Mouse (Mus musculus): ENCODE results near the gene Runx3. TPM values are rescaled to one million over a fixed set of nuclear protein-coding genes. Genes with fewer than 3 reads are reported as not detected.

Runx3 gene
- 1 to 10 TPM in 1 of 2 experiments, under 1 TPM in 1; 0.72 to 2.4 TPM for total RNA-seq (2021)
- long read RNA-seq, experiment 1, partial matches to known transcripts = 0 of 2 reads
- long read RNA-seq, experiment 1, other reads (novel, unspliced or antisense) = 0 of 2 reads
- long read RNA-seq, experiment 2, partial matches to known transcripts = 0 of 1 reads
- long read RNA-seq, experiment 2, other reads (novel, unspliced or antisense) = 0 of 1 reads

DNA sequence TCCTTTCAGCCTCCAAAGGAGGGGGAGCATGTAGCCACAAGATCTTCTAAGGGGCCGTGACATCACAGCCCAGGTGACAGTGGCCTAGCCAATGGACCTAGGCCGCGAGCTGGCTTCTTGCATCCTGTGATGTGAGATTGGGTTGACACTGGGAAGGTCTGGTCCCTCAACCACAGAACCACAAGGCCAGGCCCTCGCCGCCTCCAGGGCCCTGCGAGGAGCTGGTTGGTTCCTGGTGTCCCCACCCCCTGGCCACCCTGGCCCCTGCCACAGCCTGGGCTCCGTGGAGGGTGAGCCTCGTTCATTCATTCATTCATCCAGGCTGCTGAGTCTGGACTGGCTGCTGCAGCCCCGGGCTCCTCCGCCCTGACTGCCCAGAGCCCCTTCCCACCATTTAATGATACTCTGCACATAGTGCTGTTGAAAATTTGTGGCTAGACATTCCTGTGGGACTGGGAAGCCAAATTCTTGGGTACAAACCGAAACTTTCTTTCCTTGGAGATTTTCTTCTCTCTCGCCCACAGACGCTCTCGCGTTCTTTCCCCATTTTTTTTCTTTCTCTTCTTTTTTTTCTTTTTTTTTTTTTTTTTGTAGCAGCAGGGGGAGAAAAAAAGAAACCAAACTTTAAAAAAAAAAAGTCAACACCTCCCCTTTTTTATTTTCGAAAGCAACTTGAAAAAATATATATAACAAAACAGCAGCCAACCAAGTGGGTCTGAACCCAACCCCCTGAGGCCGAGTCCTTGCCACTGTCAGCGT, at the start of gene Runx3:
Gene Runx3 (plus strand): TSS at position 311 of the 759 bp plus-strand sequence.
- intact Hi-C loops (cut with DNase I) = no loop called here
- DNase-seq = no peak

DNA sequence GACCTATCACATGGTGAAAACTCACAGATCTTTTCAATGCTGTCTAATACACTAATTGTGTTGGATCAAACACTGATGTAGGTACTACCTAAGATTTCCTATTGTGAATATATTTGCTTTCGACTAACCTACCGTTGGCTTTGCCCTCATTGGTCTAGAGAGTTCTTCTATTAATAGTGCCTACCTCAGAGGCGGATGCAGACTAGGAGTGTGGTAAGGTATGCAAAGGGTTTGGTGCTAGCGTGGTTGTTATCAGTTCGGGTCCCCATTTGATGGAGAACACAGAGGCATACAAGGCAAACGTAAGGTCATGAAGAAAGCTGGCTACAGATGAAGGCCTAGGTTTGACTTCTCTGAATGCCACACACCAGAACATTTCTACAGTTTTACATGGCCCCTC, 47.8 kb upstream of the Runx3 start:
- no peak for DNase-seq
- intact Hi-C loops (cut with DNase I) = no loop called here

- no peak for DNase-seq
- intact Hi-C loops (cut with DNase I) = no loop called here
Measured at GRCm38 (mm10) chr4:135073523-135073922, 46.9 kb upstream of the Runx3 start.

GRCm38 (mm10) chr4:135074646-135075045, 45.8 kb upstream of the Runx3 start:
- DNase-seq = no peak
- intact Hi-C loops (cut with DNase I) = no loop called here

DNA sequence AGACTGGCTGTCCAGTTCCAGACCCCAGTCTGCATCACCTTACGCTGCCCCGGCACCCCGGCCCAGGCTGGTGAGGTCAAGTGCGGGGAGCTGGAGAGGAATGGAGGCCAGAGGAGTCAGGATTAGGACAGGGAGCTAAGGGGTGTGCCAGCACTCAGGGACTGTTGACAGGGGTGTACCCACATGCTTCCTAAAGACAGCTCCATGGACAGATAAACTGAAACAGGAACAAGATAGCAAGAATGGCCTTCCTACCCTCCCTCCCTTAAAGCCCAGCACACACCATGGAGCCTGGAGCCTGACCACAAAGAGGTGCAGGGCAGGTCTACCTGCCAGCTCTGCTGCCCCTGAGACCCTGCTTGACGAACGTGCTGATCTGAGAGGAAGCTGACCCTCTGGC, 45.1 kb upstream of the Runx3 start:
- DNase-seq = no peak
- intact Hi-C loops (cut with DNase I) = no loop called here

GRCm38 (mm10) chr4:135076611-135077010, 43.8 kb upstream of the Runx3 start:
- intact Hi-C loops (cut with DNase I) = no loop called here
- no peak for DNase-seq

DNA sequence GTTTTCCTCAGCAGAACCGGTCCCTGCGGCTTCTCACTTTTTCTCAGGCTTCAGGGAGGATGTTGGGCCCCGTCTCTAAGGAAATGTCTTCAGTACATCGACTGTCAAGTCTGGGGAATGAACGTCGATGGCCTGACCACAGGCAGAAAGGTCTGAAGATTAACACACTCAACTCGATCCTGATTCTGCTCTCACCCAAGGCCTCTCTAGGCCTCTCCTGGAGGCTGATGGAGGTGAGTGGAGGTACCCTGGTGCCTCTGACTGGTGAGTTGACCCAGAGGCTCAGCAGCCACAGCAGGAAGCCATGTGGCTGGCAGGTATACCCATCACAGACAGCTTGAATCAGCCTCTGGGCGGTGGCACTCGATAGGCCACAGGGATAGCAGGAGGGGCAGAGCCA, 43.3 kb upstream of the Runx3 start:
- intact Hi-C loops (cut with DNase I) = no loop called here
- DNase-seq = no peak

DNA sequence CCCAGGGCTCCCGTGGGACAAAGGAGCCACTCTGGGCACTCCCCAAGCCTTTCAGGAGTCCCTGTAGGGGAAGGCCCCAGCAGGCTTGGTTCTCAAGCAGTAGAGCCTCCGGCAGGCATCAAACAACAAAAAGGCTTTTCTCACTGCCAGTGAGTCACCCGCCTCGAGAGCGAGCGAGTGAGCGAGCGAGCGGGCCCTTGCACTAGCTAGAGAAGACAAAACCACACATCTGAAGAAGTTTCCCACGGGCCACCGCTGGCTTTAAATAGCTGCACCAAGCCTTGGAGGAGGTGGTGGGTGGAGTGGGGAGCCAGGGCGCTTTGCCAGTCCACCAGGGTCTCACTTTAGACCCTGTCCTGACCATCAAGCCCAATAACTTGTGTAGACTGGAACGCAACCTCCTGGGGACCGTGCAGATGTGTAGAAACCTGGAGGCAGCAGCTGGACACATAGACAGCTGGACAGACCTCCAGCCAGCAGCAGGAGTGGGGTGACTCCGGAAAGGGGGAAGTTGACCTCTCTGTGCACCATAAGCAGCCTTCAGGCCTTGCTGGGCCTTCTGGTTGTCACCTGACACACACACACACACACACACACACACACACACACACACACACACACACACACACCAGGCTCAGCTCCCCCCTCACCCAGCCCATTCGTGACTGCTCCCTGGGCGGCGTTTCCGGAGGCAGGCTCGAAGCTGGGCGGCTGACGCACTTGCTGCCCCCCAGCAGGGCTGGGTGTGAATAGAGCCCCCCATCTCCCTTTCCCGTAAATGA, 40.4 kb upstream of the Runx3 start:
- DNase-seq = peak in 1 of 2 experiments; percentile 7
- intact Hi-C loops (cut with DNase I) = no loop called here

GRCm38 (mm10) chr4:135080641-135080920, 39.9 kb upstream of the Runx3 start:
- DNase-seq = no peak
- intact Hi-C loops (cut with DNase I) = no loop called here

- DNase-seq = no peak
- intact Hi-C loops (cut with DNase I) = no loop called here
Measured at GRCm38 (mm10) chr4:135083089-135083488, 37.4 kb upstream of the Runx3 start.

DNA sequence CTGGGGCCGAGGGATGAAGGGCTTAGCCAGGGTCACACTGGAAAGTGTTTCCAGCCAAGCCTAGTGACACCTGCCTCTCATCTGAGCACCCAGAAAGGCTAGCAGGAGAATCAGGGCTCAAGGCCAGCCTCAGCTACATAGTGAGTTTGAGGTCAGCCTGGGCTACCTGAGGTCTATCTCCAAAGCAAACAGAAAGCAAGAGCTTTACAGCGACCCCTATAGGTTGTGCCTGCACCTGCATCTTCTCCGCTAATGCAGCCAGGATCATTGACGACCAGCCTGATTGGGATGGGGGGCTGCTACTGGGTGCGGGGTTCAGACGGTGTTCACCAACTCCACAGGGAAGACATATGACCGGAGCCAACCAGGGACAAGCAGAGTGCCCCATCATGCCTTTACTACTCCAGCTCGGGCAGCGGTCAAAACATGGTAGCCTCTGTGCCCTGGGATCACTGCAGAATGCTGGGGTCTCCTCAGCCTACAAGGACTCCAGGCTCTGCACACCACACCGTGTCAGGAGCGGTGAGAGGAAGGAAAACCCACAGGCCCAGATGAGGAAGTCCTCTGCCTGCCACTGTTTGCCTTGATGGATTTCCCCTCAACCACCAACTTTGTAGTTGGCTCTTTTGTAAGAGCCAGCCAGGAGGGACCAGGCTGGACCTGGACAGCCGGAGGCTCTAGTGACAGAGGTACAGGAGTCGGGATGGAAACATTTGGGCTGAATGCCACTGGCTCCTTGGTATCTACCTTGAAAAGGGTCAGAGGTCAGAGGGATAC, 35.2 kb upstream of the Runx3 start:
- DNase-seq = no peak
- intact Hi-C loops (cut with DNase I) = no loop called here

DNA sequence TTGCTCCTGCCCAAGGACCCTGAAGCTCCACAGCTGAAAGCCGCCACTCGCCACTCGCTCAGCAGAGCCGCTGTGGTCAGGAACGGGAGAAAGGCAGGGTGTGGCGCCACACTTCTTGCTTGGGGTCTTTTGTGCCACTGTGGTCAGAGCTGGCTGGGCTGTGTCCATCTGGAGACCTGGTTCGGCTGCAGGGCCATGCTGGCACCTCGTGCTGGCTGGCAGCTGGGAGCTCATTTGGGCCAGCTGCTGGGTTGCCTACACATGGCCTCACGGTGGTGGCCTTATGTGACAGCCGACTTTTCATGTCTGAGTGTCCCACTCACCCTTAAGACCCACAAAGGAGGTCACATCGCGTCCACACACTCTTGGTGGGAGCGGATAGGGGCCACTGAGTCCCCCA, 29.8 kb upstream of the Runx3 start:
- DNase-seq = no peak
- intact Hi-C loops (cut with DNase I) = no loop called here

DNA sequence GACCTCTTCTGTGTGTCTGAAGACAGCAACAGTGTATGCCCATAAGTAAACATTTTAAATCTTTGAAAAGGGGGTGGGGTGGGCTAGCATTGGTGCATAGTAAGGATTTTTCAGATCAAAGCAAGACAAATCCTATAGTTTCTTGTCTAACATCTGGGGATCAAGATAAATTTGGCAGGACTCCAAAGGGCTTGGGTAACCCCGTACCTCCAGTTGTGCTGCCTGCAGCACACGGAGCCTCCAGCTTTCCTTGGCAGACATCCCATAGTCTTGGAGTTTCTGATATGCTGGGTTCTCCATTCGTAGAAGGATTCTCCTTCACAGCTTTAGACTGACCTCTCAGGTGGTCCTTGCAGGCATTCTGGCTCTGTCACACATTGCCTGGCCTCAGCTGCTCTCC, 27.6 kb upstream of the Runx3 start:
- intact Hi-C loops (cut with DNase I) = no loop called here
- no peak for DNase-seq

- intact Hi-C loops (cut with DNase I) = no loop called here
- no peak for DNase-seq
Measured at GRCm38 (mm10) chr4:135095693-135096092, 24.8 kb upstream of the Runx3 start.

DNA sequence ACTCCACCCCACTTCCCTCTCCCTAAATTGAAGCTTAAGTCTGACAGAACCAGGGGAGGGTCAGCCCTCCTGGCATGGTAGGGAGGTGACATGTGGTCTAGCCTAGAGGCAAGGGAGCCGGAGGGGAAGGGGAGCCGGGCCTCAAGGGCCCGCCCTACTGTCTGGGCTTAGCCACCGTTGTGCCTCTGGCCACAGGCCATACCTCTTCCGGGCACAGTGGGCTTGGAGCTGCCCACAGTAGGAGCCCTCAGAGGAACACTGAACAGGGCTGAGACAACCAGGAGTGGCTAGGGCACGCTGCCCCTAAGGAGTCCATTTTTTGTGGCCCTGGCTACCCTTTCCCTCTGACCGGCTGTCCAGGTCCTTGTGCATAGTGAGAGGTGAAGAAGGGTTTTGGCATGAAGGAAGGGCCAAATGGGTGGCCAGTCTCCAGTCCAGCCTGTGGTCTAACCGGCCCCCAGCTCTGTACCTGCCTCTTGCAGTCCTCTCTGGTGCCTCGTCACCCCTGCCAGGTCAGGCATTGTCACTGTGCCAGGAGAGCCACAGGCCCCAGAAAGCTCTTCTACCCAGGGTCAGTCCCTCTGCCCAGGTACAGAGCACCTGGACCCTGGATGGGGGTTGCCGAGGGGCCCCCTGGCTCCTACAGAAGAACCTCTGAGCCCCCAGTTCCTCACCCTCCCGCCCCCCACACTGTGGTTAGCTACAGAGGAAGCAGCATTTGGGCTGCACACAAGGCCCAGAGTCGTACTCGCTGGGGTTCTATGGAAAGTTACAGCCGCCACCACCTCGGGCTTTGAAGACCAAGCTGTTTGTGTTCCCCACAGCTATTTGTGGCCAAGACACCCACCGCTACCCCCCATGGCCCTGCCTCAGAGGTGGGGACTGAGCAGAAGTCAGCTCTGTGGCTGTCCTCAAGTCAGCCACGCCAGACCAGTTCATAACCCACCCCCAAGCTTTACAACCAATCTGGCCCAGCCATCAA, 22.3 kb upstream of the Runx3 start:
- intact Hi-C loops (cut with DNase I) = no loop called here
- DNase-seq = no peak

GRCm38 (mm10) chr4:135102019-135102740, 18.3 kb upstream of the Runx3 start:
- DNase-seq = no peak
- intact Hi-C loops (cut with DNase I) = no loop called here

DNA sequence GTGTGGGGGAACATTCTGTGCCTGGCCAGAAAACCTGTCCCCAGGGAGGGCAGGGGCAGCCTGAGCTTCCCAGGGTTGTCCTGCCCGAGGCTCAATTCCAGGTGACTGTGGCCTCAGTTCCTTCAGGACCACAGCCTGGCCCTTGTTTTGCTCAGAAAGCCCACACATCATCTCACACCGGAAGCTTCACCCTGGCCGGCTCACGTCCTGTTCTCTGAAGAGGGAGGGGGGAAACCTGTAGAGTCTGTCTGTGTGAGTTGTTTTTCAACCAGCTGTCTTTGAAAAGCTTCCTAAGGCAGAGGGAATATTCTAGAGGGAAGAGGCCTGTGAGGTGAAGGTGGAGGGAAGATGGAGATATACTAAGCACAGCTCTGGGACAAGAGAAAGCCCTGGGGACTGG, 17.7 kb upstream of the Runx3 start:
- intact Hi-C loops (cut with DNase I) = no loop called here
- DNase-seq = no peak

DNA sequence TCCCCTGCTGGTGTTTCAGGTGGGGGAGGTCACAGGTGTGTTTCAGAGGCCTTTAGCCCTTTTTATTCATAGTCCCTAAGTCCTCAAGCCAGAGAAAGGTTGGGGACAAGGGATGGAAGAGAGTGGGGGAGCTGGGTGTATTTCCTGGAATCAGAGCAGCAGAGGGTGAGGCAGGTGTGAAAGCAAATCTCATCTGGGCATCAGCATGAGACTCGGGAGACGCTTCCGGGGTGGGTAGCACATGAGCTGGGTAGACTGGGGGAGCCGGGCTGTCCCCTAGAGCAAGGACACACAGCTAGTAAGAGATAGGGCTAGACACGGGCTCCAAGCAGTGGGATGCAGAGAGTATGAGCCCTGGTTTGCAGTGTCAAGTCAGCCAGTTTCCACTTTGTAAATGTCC, 16.7 kb upstream of the Runx3 start:
- intact Hi-C loops (cut with DNase I) = no loop called here
- no peak for DNase-seq

DNA sequence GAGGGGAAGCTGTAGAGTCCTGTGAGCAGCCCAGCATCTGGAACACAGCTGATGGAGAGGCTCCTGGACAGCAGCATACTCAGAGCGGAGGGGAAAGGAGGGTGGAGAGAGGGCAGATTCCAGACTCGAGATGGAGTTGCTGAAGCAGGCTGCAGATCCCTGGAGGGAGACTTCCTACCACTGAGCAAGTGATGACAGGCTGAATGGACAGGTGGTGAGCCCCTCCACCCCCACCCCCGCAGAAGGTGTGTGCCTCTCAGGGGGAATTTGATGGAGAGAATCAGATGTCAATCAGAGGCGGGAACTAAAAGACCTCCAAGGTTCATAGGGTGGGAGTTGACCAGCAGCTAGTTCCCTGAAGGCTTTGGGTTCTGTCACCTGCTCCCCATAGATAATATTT, 13.5 kb upstream of the Runx3 start:
- intact Hi-C loops (cut with DNase I) = no loop called here
- no peak for DNase-seq
